ENCODE assay signal across 19 mouse cellular contexts in genomic region chr10:44176120-44176519, GRCm38 (mm10).
DNase-seq lines count a peak whose midpoint lies in the region.
"Had no signal": no experiment of that assay in that cellular context is flagged by ENCODE, and none has a peak within 500 bp of the region (broad histone marks: within the 10 kb centered on the region; RNA-seq: fewer than 3 reads in every experiment).

No protein-coding gene starts in this region.

- peak; percentile 30 for DNase-seq in 3134 (ENCODE audit: extremely low read depth, insufficient read length, low spot score)
- DNase-seq in 416B (ENCODE audit: low read depth): peak; percentile 84
- peak; percentile 5 for DNase-seq in brain, adult 2 months (ENCODE audit: low read depth, low spot score)
- peak; percentile 7 for DNase-seq in induced T-regulatory cell, adult 2 months (ENCODE audit: low read depth)
- no peak for DNase-seq in cerebellum, postnatal 14 days
- no peak for DNase-seq in right cerebral cortex, adult 18-20 months
- DNase-seq in spleen, adult 18-20 months: no peak
- DNase-seq: adrenal gland, adult 8-10 months; cerebellum, adult 18-20 months; cerebellum, postnatal 25 days; gastrocnemius, postnatal 36 days; kidney, adult 9 months; kidney, postnatal 25 days; layer of hippocampus, postnatal 36 days; lung, embryonic 14.5 days; retina, postnatal 1 day; right cerebral cortex, postnatal 4 days; thymus, adult 18-20 months; thymus, postnatal 36 days had no signal

Comparison
In these comparisons a context has a peak if more than half of its experiments do, and no peak if none do; other contexts are left out.
1. DNase-seq: peak in 3134 (single experiment), 416B (single experiment), brain, adult 2 months (single experiment) and induced T-regulatory cell, adult 2 months (single experiment); none in cerebellum, postnatal 14 days (0 of 2), right cerebral cortex, adult 18-20 months (single experiment) and spleen, adult 18-20 months (0 of 2).